In genomic region chr3:137992366-137992765, GRCm38 (mm10) we compare ENCODE assay signal across 13 mouse cellular contexts. TPM values are rescaled to one million over a fixed set of nuclear protein-coding genes. Genes with fewer than 3 reads are reported as not detected.
DNase-seq lines count a peak whose midpoint lies in the region; ATAC-seq and TF ChIP-seq lines count a peak whose summit lies in the region.
"Had no signal": no experiment of that assay in that cellular context is flagged by ENCODE, and none has a peak within 500 bp of the region (broad histone marks: within the 10 kb centered on the region; RNA-seq: fewer than 3 reads in every experiment).

No protein-coding gene starts in this region.

- no peaks in the 10 kb centered on the region for H3K9me3 ChIP-seq in E14TG2a.4 (ENCODE audit: low read length)
- H3K9me3 ChIP-seq in stomach, postnatal 0 days (ENCODE audit: control insufficient read depth, low read length) = no peaks in the 10 kb centered on the region
- H3K9me3 ChIP-seq: heart, embryonic 15.5 days had no signal

- TF ChIP-seq POLR2A in lung, adult 2 months (IDR thresholded peaks at IDR 0.05; ENCODE audit: borderline replicate concordance, extremely low read depth, low read depth, low read length) = no peak
- TF ChIP-seq POLR2A in bone marrow macrophage, adult 2 months (IDR thresholded peaks at IDR 0.05; ENCODE audit: borderline replicate concordance, low read depth, low read length) = no peak

- H3K4me3 ChIP-seq in lung, adult 2 months (replicated peaks; ENCODE audit: extremely low read depth, low read depth, low read length) = no peak overlapping the region
- no peak overlapping the region for H3K4me3 ChIP-seq in E14TG2a.4 (replicated peaks; ENCODE audit: low read length)
- no peak overlapping the region for H3K4me3 ChIP-seq in bone marrow macrophage, adult 2 months (ENCODE audit: insufficient read depth, low read length)
- H3K4me3 ChIP-seq in stomach, postnatal 0 days (ENCODE audit: low read depth, low read length) = no peak overlapping the region
- H3K4me3 ChIP-seq: heart, embryonic 15.5 days had no signal

- H3K27me3 ChIP-seq in E14TG2a.4 (ENCODE audit: insufficient read depth, low read length) = peaks cover 6% of the 10 kb centered on the region
- H3K27me3 ChIP-seq in stomach, postnatal 0 days (ENCODE audit: control insufficient read depth, insufficient read depth, low read length) = no peaks in the 10 kb centered on the region
- H3K27me3 ChIP-seq: heart, embryonic 15.5 days had no signal

- no peak overlapping the region for H3K9ac ChIP-seq in stomach, postnatal 0 days (ENCODE audit: low read length)
- H3K9ac ChIP-seq: heart, embryonic 15.5 days had no signal

- no peaks in the 10 kb centered on the region for H3K4me1 ChIP-seq in lung, adult 2 months (ENCODE audit: control insufficient read depth, insufficient read depth, low read length)
- peaks cover 31% of the 10 kb centered on the region for H3K4me1 ChIP-seq in E14TG2a.4 (replicated peaks; ENCODE audit: low read depth, low read length)
- H3K4me1 ChIP-seq in bone marrow macrophage, adult 2 months (ENCODE audit: control insufficient read depth, insufficient read depth, low read length) = no peaks in the 10 kb centered on the region
- no peaks in the 10 kb centered on the region for H3K4me1 ChIP-seq in stomach, postnatal 0 days (replicated peaks; ENCODE audit: control insufficient read depth, insufficient read depth)

- WGBS in lung, adult 2 months = 73% methylated on average over 5 of the region's 5 CpGs
- WGBS in stomach, postnatal 0 days = 80% methylated on average over 5 of the region's 5 CpGs

- no peak for TF ChIP-seq EP300 in stomach, postnatal 0 days (optimal IDR thresholded peaks at IDR 0.05)

- ATAC-seq in stomach, postnatal 0 days (ENCODE audit: low FRiP score, low TSS enrichment) = no peak

- DNase-seq in lung, adult 2 months = no peak
- no peak for DNase-seq in lung, postnatal 14 days
- DNase-seq in stomach, postnatal 0 days (ENCODE audit: low spot score) = no peak
- DNase-seq in heart, adult 11 months = no peak
- DNase-seq in frontal cortex, postnatal 10 days (ENCODE audit: low spot score in 2 of 2) = no peak
- DNase-seq in right cerebral cortex, adult 2 months (ENCODE audit: low spot score in 2 of 2) = no peak
- DNase-seq: cerebellum, adult 9-11 months; kidney, adult 11 months; lung, adult 18-20 months; midbrain, embryonic 14.5 days had no signal

- H3K36me3 ChIP-seq in E14TG2a.4 (ENCODE audit: insufficient read depth, low read length) = no peaks in the 10 kb centered on the region
- H3K36me3 ChIP-seq in stomach, postnatal 0 days (ENCODE audit: control insufficient read depth, insufficient read depth, low read length) = no peaks in the 10 kb centered on the region
- H3K36me3 ChIP-seq: heart, embryonic 15.5 days had no signal

- H3K4me2 ChIP-seq in stomach, postnatal 0 days (replicated peaks; ENCODE audit: low read depth) = no peak overlapping the region
- H3K4me2 ChIP-seq: heart, embryonic 15.5 days had no signal

- TF ChIP-seq CTCF in lung, adult 2 months (IDR thresholded peaks at IDR 0.05; ENCODE audit: insufficient read depth, low read length) = 0 out of 2 replicates have a peak, but pooled peaks have one; percentile 8
- peak; percentile 88 for TF ChIP-seq CTCF in E14TG2a.4 (conservative IDR thresholded peaks at IDR 0.05; ENCODE audit: low read length)
- TF ChIP-seq CTCF in bone marrow macrophage, adult 2 months (IDR thresholded peaks at IDR 0.05; ENCODE audit: low read depth, low read length) = peak; percentile 62
- TF ChIP-seq CTCF in stomach, postnatal 0 days (IDR thresholded peaks at IDR 0.05; ENCODE audit: low read depth) = peak; percentile 35; the same call in 1 of the 2 replicates

- no peak overlapping the region for H3K27ac ChIP-seq in bone marrow macrophage, adult 2 months (ENCODE audit: insufficient read depth, low read depth, low read length)
- H3K27ac ChIP-seq in stomach, postnatal 0 days (replicated peaks) = no peak overlapping the region
- H3K27ac ChIP-seq: heart, embryonic 15.5 days had no signal

RNA-seq across cellular contexts. Expression of gene Dapp1, which starts 11.0 kb away (rescaled TPM):
- 4.5 and 7.1 TPM in 2 replicates for polyA plus RNA-seq in lung, adult 2 months (2012; rRNA removed)
- polyA plus RNA-seq in bone marrow macrophage, adult 2 months (2012; ENCODE audit: insufficient read depth, insufficient read length, missing spikeins) = 46.2 and 48.5 TPM in 2 replicates
- polyA plus RNA-seq in stomach, postnatal 0 days (2015; fragmentation: Nextera tagmentation; extraction: Ambion mirVana) = 24.0 and 26.8 TPM in 2 replicates

Comparison
In these comparisons a context has a peak if more than half of its experiments do, and no peak if none do; other contexts are left out.
1. CTCF ChIP-seq: peak in every context shown above with its lines; median percentile 88 in E14TG2a.4; 62 in bone marrow macrophage, adult 2 months; 35 in stomach, postnatal 0 days; 8 in lung, adult 2 months.